Mouse (Mus musculus) heart, embryonic 16.5 days (tissue): ENCODE data around the gene Slc16a10. TPM values are rescaled to one million over a fixed set of nuclear protein-coding genes. Genes with fewer than 3 reads are reported as not detected.

ENCODE experiments used
- ATAC-seq: fragments of 200-750 bp; cut with Nextera tagmentation; replicated peaks from 2 replicates; pipeline ENCODE4 v1.8.0; 2017; ENCODE audit warnings: moderate number of reproducible peaks; ENCODE audit not compliant: insufficient read depth, low FRiP score; ENCODE audit errors: extremely low read depth
- H3K27ac ChIP-seq: fragments of 300-500 bp; sonication (generic); 2 replicates; pipeline ENCODE4 v1.5.1; 2014; ENCODE audit warnings: mild to moderate bottlenecking, low read length, control low read depth, moderate library complexity
- H3K27me3 ChIP-seq: fragments of 300-500 bp; sonication (generic); 2 replicates; pipeline ENCODE4 v1.6.1; 2014; ENCODE audit warnings: low read length, mixed read lengths; ENCODE audit not compliant: control insufficient read depth, insufficient read depth
- H3K36me3 ChIP-seq: fragments of 300-500 bp; sonication (generic); 2 replicates; pipeline ENCODE4 v1.6.1; 2014; ENCODE audit not compliant: control insufficient read depth, insufficient read depth
- H3K4me1 ChIP-seq: fragments of 300-500 bp; sonication (generic); 2 replicates; pipeline ENCODE4 v1.6.1; 2014; ENCODE audit warnings: low read length, mixed read lengths; ENCODE audit not compliant: control insufficient read depth, insufficient read depth
- H3K4me2 ChIP-seq: fragments of 300-500 bp; sonication (generic); 2 replicates; pipeline ENCODE4 v1.6.1; 2014; ENCODE audit warnings: low read depth, mild to moderate bottlenecking, control low read depth, low read length
- H3K4me3 ChIP-seq: fragments of 300-500 bp; sonication (generic); 2 replicates; pipeline ENCODE4 v1.5.1; 2014; ENCODE audit warnings: mild to moderate bottlenecking, control low read depth, low read length
- H3K9ac ChIP-seq: fragments of 300-500 bp; sonication (generic); 2 replicates; pipeline ENCODE4 v1.6.1; 2014; ENCODE audit warnings: low read length, control low read depth
- H3K9me3 ChIP-seq: fragments of 300-500 bp; sonication (generic); replicated peaks from 2 replicates; pipeline ENCODE4 v1.6.1; 2016; ENCODE audit warnings: low read length; ENCODE audit not compliant: control insufficient read depth
- WGBS: fragments of 180-500 bp; shearing (Covaris S2); extraction: QIAGEN DNeasy Blood & Tissue Kit; methylation state at CpG from one replicate; pipeline ENCODE4 v1.1.7; 2014; 5-methylcytosine and 5-hydroxymethylcytosine counted together
- polyA plus RNA-seq: library from polyadenylated mRNA; unstranded; fragments of >200 nt; fragmentation: Nextera tagmentation; extraction: Ambion mirVana; gene quantifications from 2 replicates; pipeline ENCODE4 v1.2.1, GENCODE M21; 2015

Slc16a10 gene
- polyA plus RNA-seq, 1 experiment from 2014 or later: 23.3 TPM

- H3K36me3 ChIP-seq: no peaks in the 10 kb centered on the region
- ATAC-seq: no peak
- no peak overlapping the region for H3K4me3 ChIP-seq
- no peak overlapping the region for H3K27ac ChIP-seq
- WGBS: 85% methylated on average over 5 of the region's 5 CpGs
- no peak overlapping the region for H3K9ac ChIP-seq
- 0 out of 2 replicates have a peak, but pooled peaks cover 2% of the 10 kb centered on the region for H3K9me3 ChIP-seq
- H3K4me2 ChIP-seq: no peak overlapping the region
- H3K27me3 ChIP-seq: no peaks in the 10 kb centered on the region
- no peaks in the 10 kb centered on the region; the same call in none of the 2 replicates for H3K4me1 ChIP-seq
Measured at GRCm38 (mm10) chr10:40161701-40162255, 19.7 kb upstream of the Slc16a10 start.

- no peak for ATAC-seq
- Histone ChIP-seq H3K9me3 (no peaks in the 10 kb centered on the region), H3K36me3 (no peaks in the 10 kb centered on the region), H3K9ac (no peak overlapping the region), H3K4me1 (no peaks in the 10 kb centered on the region; the same call in none of the 2 replicates), H3K27me3 (no peaks in the 10 kb centered on the region), H3K4me2 (no peak overlapping the region), H3K4me3 (no peak overlapping the region), H3K27ac (no peak overlapping the region)
- 81% methylated on average over 2 of the region's 2 CpGs for WGBS
Measured at GRCm38 (mm10) chr10:40161236-40161635, 19.2 kb upstream of the Slc16a10 start.

- Histone ChIP-seq H3K9ac (no peak overlapping the region), H3K27me3 (no peaks in the 10 kb centered on the region), H3K4me1 (peaks cover 3% of the 10 kb centered on the region; the same call in 1 of the 2 replicates)
Measured at GRCm38 (mm10) chr10:40152550-40152857, 10.4 kb upstream of the Slc16a10 start.

GRCm38 (mm10) chr10:40151852-40152549 is 9.9 kb upstream of the Slc16a10 start:
- peak overlapping the region; percentile 43 for H3K27ac ChIP-seq
- H3K9me3 ChIP-seq: no peaks in the 10 kb centered on the region
- H3K27me3 ChIP-seq: no peaks in the 10 kb centered on the region
- peaks cover 3% of the 10 kb centered on the region; the same call in 1 of the 2 replicates for H3K4me1 ChIP-seq
- no peak overlapping the region for H3K4me3 ChIP-seq
- no peak overlapping the region for H3K4me2 ChIP-seq
- no peak overlapping the region for H3K9ac ChIP-seq
- no peak for ATAC-seq
- WGBS: 52% methylated on average over 8 of the region's 8 CpGs
- no peaks in the 10 kb centered on the region for H3K36me3 ChIP-seq

More at GRCm38 (mm10) chr10:40152550-40152857, 10.4 kb upstream of the Slc16a10 start:
- ATAC-seq: no peak
- Histone ChIP-seq H3K4me2 (no peak overlapping the region), H3K4me3 (no peak overlapping the region), H3K9me3 (no peaks in the 10 kb centered on the region), H3K27ac (peak overlapping the region; percentile 43; the same call in 1 of the 2 replicates), H3K36me3 (no peaks in the 10 kb centered on the region)
- 61% methylated on average over 4 of the region's 4 CpGs for WGBS

- no peak overlapping the region for H3K4me2 ChIP-seq
- H3K4me3 ChIP-seq: no peak overlapping the region
- H3K9me3 ChIP-seq: no peaks in the 10 kb centered on the region
- WGBS: 79% methylated on average over 5 of the region's 5 CpGs
- H3K4me1 ChIP-seq: peaks cover 3% of the 10 kb centered on the region; the same call in 1 of the 2 replicates
- no peaks in the 10 kb centered on the region for H3K36me3 ChIP-seq
- H3K27ac ChIP-seq: no peak overlapping the region
- H3K27me3 ChIP-seq: no peaks in the 10 kb centered on the region
- ATAC-seq: no peak
- H3K9ac ChIP-seq: no peak overlapping the region
Measured at GRCm38 (mm10) chr10:40149584-40150145, 7.6 kb upstream of the Slc16a10 start.

GRCm38 (mm10) chr10:40147325-40148059 is 5.4 kb upstream of the Slc16a10 start:
- Histone ChIP-seq H3K27me3 (no peaks in the 10 kb centered on the region), H3K4me1 (peaks cover 3% of the 10 kb centered on the region; the same call in 1 of the 2 replicates), H3K27ac (no peak overlapping the region), H3K36me3 (no peaks in the 10 kb centered on the region), H3K9me3 (no peaks in the 10 kb centered on the region), H3K9ac (no peak overlapping the region), H3K4me3 (no peak overlapping the region), H3K4me2 (no peak overlapping the region)
- no peak for ATAC-seq
- WGBS: 80% methylated on average over 8 of the region's 8 CpGs

GRCm38 (mm10) chr10:40146451-40146850 is 4.4 kb upstream of the Slc16a10 start:
- Histone ChIP-seq H3K27ac (no peak overlapping the region), H3K9ac (no peak overlapping the region), H3K36me3 (no peaks in the 10 kb centered on the region), H3K4me2 (no peak overlapping the region), H3K27me3 (no peaks in the 10 kb centered on the region), H3K4me1 (no peaks in the 10 kb centered on the region), H3K9me3 (no peaks in the 10 kb centered on the region), H3K4me3 (no peak overlapping the region)
- WGBS: 66% methylated on average over 3 of the region's 3 CpGs
- no peak for ATAC-seq

- no peaks in the 10 kb centered on the region; the same call in none of the 2 replicates for H3K4me1 ChIP-seq
- no peak overlapping the region for H3K9ac ChIP-seq
- H3K27ac ChIP-seq: no peak overlapping the region
- H3K9me3 ChIP-seq: no peaks in the 10 kb centered on the region
- H3K4me2 ChIP-seq: no peak overlapping the region
- H3K4me3 ChIP-seq: no peak overlapping the region
- no peaks in the 10 kb centered on the region for H3K27me3 ChIP-seq
- ATAC-seq: no peak
- 78% methylated on average over 1 of the region's 1 CpGs for WGBS
- H3K36me3 ChIP-seq: no peaks in the 10 kb centered on the region
Measured at GRCm38 (mm10) chr10:40144815-40145214, 2.8 kb upstream of the Slc16a10 start.
